Mouse (Mus musculus) common myeloid progenitor, adult 5-6 weeks (primary cell): Measurements from ENCODE around the gene Adarb1. TPM values are rescaled to one million over a fixed set of nuclear protein-coding genes. Genes with fewer than 3 reads are reported as not detected.

Experiments used
- ATAC-seq: replicated peaks from 2 replicates; pipeline ENCODE4 v1.8.0; 2016; ENCODE audit warnings: low read depth, mild to moderate bottlenecking, moderate TSS enrichment, inconsistent platforms; ENCODE audit not compliant: poor library complexity, severe bottlenecking
- total RNA-seq: library from RNA; stranded (forward); fragments of 200-1000, 187-1606 nt; gene quantifications from 2 replicates; pipeline ENCODE4 v1.2.3, GENCODE M21; 2017

Adarb1 gene
- 0.15 and 2.7 TPM in 2 replicates for total RNA-seq

GRCm38 (mm10) chr10:77418138-77418537 lies at the start of gene Adarb1:
TSS of gene Adarb1 (minus strand) at chr10:77418270.
- ATAC-seq = peak; percentile 91

GRCm38 (mm10) chr10:77467407-77467806 lies 49.3 kb upstream of the Adarb1 start:
- no peak for ATAC-seq

GRCm38 (mm10) chr10:77465902-77466301 lies 47.8 kb upstream of the Adarb1 start:
- no peak for ATAC-seq

GRCm38 (mm10) chr10:77464181-77464936 lies 46.3 kb upstream of the Adarb1 start:
- ATAC-seq = peak; percentile 64

- no peak for ATAC-seq
Observed at GRCm38 (mm10) chr10:77461161-77461560, 43.1 kb upstream of the Adarb1 start.

GRCm38 (mm10) chr10:77457701-77458100 lies 39.6 kb upstream of the Adarb1 start:
- ATAC-seq = no peak

- ATAC-seq = no peak
Observed at GRCm38 (mm10) chr10:77456507-77456906, 38.4 kb upstream of the Adarb1 start.

GRCm38 (mm10) chr10:77455251-77456010 lies 37.4 kb upstream of the Adarb1 start:
- no peak for ATAC-seq

- ATAC-seq = no peak
Observed at GRCm38 (mm10) chr10:77454795-77455194, 36.7 kb upstream of the Adarb1 start.

GRCm38 (mm10) chr10:77451822-77452221 lies 33.8 kb upstream of the Adarb1 start:
- ATAC-seq = no peak

GRCm38 (mm10) chr10:77450159-77450464 lies 32.0 kb upstream of the Adarb1 start:
- no peak for ATAC-seq

- ATAC-seq = peak; percentile 87
Observed at GRCm38 (mm10) chr10:77449315-77450158, 31.5 kb upstream of the Adarb1 start.

GRCm38 (mm10) chr10:77448698-77449247 lies 30.7 kb upstream of the Adarb1 start:
- ATAC-seq = 0 out of 2 replicates have a peak, but pooled peaks have one; percentile 20

- no peak for ATAC-seq
Observed at GRCm38 (mm10) chr10:77448209-77448608, 30.1 kb upstream of the Adarb1 start.

- no peak for ATAC-seq
Observed at GRCm38 (mm10) chr10:77447755-77448154, 29.7 kb upstream of the Adarb1 start.

- no peak for ATAC-seq
Observed at GRCm38 (mm10) chr10:77442250-77442649, 24.2 kb upstream of the Adarb1 start.

GRCm38 (mm10) chr10:77441812-77442211 lies 23.7 kb upstream of the Adarb1 start:
- no peak for ATAC-seq

GRCm38 (mm10) chr10:77440841-77441755 lies 23.0 kb upstream of the Adarb1 start:
- ATAC-seq = no peak

- no peak for ATAC-seq
Observed at GRCm38 (mm10) chr10:77440286-77440685, 22.2 kb upstream of the Adarb1 start.
